Mouse (Mus musculus): ENCODE results near the gene Dnajc4.

Dnajc4 gene

DNA sequence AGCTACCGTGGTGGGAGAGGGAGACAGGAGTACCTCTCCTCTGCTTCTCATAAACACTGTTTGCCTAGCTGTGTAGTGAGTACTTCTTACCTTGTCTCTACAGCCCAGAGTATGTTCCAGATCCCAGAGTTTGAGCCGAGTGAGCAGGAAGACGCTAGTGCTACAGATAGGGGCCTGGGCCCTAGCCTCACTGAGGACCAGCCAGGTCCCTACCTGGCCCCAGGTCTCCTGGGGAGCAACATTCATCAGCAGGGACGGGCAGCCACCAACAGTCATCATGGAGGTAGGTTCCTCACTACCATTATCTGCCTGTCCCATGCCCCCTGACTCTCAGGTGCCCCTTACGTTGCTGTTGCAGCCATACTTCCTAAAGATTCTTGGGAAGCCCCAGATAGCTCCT lies 49.6 kb downstream of the Dnajc4 start:
- DNase-seq: no peak

DNA sequence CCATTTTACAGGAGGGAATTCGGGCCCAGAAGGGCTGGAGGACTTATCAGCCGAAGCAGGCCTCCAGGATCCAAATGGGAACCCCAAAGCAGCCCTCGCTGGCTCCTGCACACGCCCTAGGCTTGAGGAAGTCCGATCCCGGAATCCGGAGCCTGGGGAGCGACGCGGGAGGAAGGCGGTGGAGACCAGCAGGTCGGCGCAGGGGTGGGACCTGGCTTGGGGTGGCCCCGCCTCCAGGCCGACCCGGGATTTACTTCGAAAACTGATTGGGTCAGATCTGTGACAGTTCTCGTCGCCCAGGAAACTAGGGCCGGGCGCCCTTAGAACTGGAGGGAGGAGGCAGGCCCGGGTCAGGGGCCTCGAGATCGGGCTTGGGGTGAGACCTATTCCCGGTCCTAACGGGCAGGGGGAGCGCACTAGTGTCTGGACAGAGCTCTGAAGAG lies 50.1 kb downstream of the Dnajc4 start, which contains the start of gene Gpr137:
TSS of gene Gpr137 (minus strand) at position 232 of the 443 bp plus-strand sequence.
- peak; percentile 98 for DNase-seq

DNA sequence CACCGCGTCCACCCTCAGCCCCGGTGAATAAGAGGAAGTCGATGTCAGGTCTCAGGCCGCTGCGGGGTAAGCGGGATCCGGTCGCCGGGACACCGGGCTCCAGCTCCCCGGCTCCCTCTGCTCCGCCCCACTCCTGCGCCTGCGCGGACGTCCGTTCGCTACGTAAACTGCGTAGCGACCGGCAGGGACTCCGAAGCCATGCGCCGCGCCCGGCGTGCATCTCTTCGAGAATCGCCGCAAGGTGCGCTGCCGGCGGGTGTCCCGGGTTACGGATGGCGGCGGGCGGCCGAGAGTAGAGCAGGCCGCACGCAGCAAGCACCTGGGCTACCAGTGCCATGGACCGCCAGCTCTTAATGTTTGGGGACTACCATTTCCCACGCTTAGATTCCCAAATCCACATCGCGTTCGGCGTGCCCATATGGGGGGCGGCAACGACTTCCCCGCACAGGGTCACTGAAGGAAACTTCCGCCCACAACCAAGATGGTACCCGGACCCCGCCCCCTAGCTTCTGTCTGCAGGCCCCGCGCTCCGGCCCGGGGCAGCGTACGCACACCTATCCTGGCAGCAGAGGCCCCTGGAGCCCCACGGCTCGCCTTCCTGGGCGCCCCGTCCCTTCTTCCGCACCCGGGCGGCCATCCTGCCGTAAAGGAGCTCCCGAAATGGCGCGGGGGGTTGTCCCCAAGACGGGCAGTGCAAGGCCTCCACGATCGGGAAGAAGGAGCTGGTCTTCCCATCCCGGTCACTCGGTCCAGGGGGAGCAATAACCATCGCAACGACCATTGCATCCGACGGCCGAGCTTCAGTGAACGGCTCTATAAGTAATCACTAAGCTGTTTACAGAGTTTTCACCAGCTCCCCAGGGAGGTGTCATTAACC lies 50.8 kb downstream of the Dnajc4 start, which contains the start of gene Bad:
TSS of gene Bad (plus strand) at position 490 of the 877 bp plus-strand sequence.
- DNase-seq: peak; percentile 95

DNA sequence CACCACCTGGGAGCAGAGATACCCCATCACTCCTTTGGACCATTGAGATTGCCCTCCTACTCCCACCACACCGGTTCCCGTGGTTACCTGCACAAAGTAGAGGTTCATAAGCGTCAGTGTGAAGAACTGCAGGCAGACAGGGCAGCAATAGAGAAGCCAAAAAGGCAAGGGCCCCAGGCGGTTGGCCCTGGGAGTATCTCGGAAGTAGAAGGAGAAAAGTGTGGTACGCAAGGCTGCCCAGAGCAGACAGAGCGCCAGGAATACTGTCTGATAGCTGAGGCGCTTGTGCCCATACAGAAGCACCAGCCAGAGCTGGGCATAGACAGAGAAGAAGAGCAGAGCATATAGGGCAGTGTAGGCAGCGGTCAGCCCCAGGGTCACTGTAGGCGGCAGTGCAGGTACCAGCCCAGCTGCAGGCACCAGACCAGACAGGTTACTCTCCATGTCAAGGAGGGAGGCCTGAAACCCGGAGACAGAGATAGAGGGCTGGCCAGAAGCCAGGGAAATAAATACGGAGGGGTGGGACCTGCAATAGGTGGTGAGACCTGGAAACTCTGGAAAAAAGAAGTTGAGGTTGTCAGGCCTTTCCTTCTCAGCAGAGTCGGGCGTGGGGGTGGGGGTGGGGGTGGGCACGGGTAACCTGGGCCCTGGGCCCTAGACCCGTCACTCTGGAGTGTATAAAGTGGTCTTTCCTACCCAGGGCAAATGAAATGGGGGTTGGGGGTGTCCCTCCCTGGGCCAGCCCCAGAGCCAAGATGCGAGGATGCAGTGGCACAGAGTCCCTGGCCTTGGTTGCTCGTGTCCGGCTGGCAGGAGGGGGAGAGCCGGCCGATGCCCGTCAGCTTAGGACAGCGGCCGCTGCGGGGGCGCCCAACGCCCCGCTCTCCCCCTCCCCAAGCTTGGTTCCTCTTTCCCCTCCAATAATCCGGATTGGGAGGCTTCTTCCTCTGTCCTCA lies 51.7 kb downstream of the Dnajc4 start:
- DNase-seq: no peak

DNA sequence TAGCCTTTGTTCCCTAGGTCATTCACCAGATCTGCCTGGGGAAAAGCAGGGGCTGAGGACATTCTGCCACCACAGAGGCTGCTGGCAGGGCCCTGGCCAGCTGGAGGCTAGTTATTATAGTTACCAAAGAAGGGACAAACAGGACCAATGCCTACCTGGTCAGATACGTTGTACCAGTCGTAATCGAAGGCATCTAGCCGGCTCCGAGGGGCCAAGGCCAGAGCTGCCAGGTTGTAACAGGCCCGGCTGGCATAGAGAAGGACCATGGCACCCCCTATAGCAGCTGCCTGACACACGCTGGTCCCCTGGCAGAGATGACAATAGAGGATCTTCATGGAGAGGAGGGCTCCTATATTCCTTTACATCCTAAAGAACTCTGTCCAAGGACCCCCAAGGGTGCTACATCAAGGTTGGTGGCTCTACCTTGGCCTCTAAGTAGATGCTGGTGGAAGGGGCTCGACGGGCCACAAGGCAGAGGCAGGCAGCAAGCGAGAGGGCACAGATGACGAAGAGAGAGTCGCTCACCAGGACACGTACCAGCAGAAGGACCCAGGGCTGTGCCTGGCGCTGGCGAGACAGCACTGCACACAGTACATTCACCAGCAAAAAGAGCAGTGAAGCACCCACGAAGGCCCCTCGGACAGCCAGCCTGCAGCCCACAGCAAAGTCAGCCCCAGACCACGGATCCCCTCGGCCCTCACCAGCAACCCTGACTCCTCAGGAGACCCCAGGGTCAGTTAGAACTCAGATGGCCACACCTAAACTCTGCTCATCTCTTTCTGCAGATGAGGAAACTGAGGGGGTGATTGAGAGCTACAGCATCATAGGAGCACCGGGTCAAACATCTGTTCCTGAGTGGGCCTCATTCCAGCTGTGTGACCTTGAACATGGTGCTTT lies 53.0 kb downstream of the Dnajc4 start:
- no peak for DNase-seq

Measured in lung, postnatal 10 days (tissue).